Mouse (Mus musculus) ES-Bruce4 (cell line): ENCODE data around the gene 1500015O10Rik.

Experiments used
- CTCF ChIP-seq: IDR thresholded peaks from one replicate; pipeline ENCODE4 v1.8.1; 2011; ENCODE audit warnings: low read depth, low read length
- POLR2A ChIP-seq: IDR thresholded peaks from one replicate; pipeline ENCODE4 v1.8.1; 2011; ENCODE audit warnings: low read length; ENCODE audit not compliant: insufficient read depth

DNA sequence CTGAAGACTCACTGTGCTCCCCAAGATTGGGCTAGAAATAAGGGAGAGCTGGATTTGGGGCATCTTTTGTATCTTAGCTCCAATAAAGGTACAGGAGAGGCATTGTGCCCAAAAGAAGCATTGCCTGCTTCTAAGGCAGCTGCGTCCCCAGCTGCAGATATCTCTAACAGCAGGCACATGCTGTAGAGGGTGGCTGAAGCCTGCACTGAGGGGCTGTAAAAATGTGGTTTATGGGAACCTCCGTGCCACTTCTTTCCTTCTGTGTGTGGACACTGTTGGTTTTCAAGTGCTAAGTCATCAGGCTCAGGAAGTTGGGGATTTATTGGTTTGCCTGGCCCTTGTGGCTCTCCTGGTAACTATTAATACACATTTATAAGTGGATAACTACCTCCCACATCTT lies 11.6 kb upstream of the 1500015O10Rik start:
- no peak for TF ChIP-seq CTCF
- no peak for TF ChIP-seq POLR2A
